Mouse (Mus musculus) heart, postnatal 0 days (tissue): Measurements from ENCODE around the gene Dcdc2b. TPM values are rescaled to one million over a fixed set of nuclear protein-coding genes. Genes with fewer than 3 reads are reported as not detected.

Experiments used
- ATAC-seq: fragments of 200-750 bp; cut with Nextera tagmentation; 2 replicates; pipeline ENCODE4 v1.8.0; 2017; ENCODE audit warnings: low read depth, moderate number of reproducible peaks, moderate library complexity; ENCODE audit not compliant: insufficient read depth
- DNase-seq: peaks from one replicate; pipeline ENCODE4 v3.0.0-alpha.2; 2016; ENCODE audit warnings: low spot score
- H3K27ac ChIP-seq: fragments of 300-500 bp; sonication (generic); 2 replicates; pipeline ENCODE4 v1.5.1; 2014; ENCODE audit warnings: low read depth, mild to moderate bottlenecking
- H3K27me3 ChIP-seq: fragments of 300-500 bp; sonication (generic); 2 replicates; pipeline ENCODE4 v1.6.1; 2014; ENCODE audit warnings: low read length, mixed read lengths; ENCODE audit not compliant: control insufficient read depth, insufficient read depth
- H3K36me3 ChIP-seq: fragments of 300-500 bp; sonication (generic); replicated peaks from 2 replicates; pipeline ENCODE4 v1.6.1; 2014; ENCODE audit warnings: low read length, mixed read lengths; ENCODE audit not compliant: control insufficient read depth, insufficient read depth
- H3K4me1 ChIP-seq: fragments of 300-500 bp; sonication (generic); 2 replicates; pipeline ENCODE4 v1.6.1; 2014; ENCODE audit warnings: antibody characterized with exemption; ENCODE audit not compliant: control insufficient read depth, insufficient read depth
- H3K4me2 ChIP-seq: fragments of 300-500 bp; sonication (generic); 2 replicates; pipeline ENCODE4 v1.6.1; 2014; ENCODE audit warnings: low read depth, mild to moderate bottlenecking, low read length, moderate library complexity
- H3K4me3 ChIP-seq: fragments of 300-500 bp; sonication (generic); 2 replicates; pipeline ENCODE4 v1.5.1; 2014; ENCODE audit warnings: low read depth, low read length
- H3K9ac ChIP-seq: fragments of 300-500 bp; sonication (generic); replicated peaks from 2 replicates; pipeline ENCODE4 v1.6.1; 2014; ENCODE audit warnings: low read depth, low read length, mixed read lengths
- H3K9me3 ChIP-seq: fragments of 300-500 bp; sonication (generic); replicated peaks from 2 replicates; pipeline ENCODE4 v1.6.1; 2016; ENCODE audit warnings: low read length; ENCODE audit not compliant: control insufficient read depth
- CTCF ChIP-seq: IDR thresholded peaks from 2 replicates; pipeline ENCODE4 v1.5.1; 2016; ENCODE audit warnings: antibody characterized with exemption, control low read depth, low read depth
- EP300 ChIP-seq: IDR thresholded peaks from 2 replicates; pipeline ENCODE4 v1.6.1; 2016; ENCODE audit warnings: antibody characterized with exemption, low read depth
- WGBS: fragments of 180-500 bp; shearing (Covaris S2); extraction: QIAGEN DNeasy Blood & Tissue Kit; methylation state at CpG from one replicate; pipeline ENCODE4 v1.1.7; 2014; 5-methylcytosine and 5-hydroxymethylcytosine counted together
- polyA plus RNA-seq: library from polyadenylated mRNA; unstranded; fragments of >200 nt; fragmentation: Nextera tagmentation; extraction: Ambion mirVana; gene quantifications from 2 replicates; pipeline ENCODE4 v1.2.1, GENCODE M21; 2015
- total RNA-seq: library from RNA; depleted of rRNA; stranded (reverse); fragments of >200 nt; gene quantifications from 2 replicates; pipeline ENCODE4 v1.2.3, GENCODE M21; 2014; ENCODE audit warnings: low replicate concordance

Dcdc2b gene
- total and polyA plus RNA-seq, 2 experiments from 2014 or later, result 1.5 to 9.8 TPM

DNA sequence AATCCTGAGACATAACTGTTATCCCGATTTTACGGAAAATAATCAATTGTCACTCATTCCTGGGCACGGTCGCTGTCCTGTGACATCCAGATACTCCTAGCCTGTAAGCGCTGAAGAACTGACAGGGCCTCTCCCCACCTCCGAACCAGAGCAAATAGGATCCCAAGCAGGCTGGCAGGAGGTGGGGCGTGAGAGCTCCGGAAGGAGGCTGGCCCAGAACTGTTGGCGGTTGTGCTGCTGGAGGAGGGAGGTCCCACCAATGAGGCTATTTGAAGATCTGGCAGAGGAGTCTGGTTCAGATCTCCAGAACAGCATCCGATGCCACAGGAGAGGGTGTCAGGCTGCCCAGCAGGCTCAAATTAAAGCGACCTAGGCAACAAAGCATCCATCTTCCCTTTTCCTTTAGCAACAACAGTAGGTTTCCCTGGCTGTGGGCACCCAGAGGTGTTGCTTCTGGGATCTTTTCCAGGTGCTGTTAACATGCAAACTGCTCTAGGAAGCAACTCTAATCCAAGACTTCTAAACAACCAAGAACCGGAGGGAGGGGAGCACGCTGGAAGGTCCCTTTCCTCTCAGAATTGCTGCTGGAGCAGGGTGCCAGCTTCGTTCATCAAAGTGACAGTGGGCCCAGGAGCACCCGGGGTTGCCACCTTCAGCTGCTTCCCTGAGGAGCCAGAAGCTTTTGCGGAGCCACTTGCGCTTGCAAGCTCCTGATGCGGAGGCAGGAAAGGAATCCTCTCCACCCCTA lies 10.4 kb upstream of the Dcdc2b start:
- no peaks in the 10 kb centered on the region for H3K27me3 ChIP-seq
- peaks cover 43% of the 10 kb centered on the region for H3K36me3 ChIP-seq
- peaks cover 30% of the 10 kb centered on the region for H3K4me1 ChIP-seq
- ATAC-seq, result peak; percentile 92
- TF ChIP-seq EP300 (0 out of 2 replicates have a peak, but pooled peaks have one; percentile 8), CTCF (no peak)
- H3K4me2 ChIP-seq, result peak overlapping the region; percentile 84
- peak overlapping the region; percentile 71 for H3K9ac ChIP-seq
- WGBS, result 2% methylated on average over 18 of the region's 18 CpGs
- H3K27ac ChIP-seq, result peak overlapping the region; percentile 89
- no peaks in the 10 kb centered on the region for H3K9me3 ChIP-seq
- peak overlapping the region; percentile 65 for H3K4me3 ChIP-seq
- DNase-seq, result peak; percentile 96

DNA sequence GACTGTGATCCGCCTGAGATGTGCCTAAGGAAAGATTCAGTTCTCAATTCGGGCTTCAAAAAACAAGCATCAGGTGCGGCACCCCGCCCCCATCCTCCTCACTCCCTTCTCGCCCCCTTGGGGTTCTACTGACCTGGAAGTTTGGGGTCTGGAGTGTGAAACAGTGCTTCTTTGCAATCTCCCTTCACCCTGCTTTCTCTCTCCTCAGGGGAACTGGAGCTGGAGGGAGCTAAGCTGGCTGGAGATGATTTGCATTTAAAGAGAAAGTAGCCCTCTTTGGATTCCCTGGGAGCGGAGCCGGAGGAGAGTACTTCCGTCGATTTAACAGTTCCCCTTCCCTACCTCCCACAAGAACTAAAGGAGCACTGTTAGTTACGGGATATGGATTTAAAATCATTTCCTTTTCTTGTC lies 9.6 kb upstream of the Dcdc2b start, which contains the start of gene Ccdc28b:
Gene Ccdc28b, minus strand, starts transcription at position 267 of the 411 bp plus-strand sequence.
- TF ChIP-seq CTCF, result no peak
- 0 out of 2 replicates have a peak, but pooled peaks have one; percentile 13 for TF ChIP-seq EP300
- peak within 1 kb of the TSS; percentile 71 for H3K9ac ChIP-seq
- peaks cover 30% of the 10 kb centered on the region for H3K4me1 ChIP-seq
- no peaks in the 10 kb centered on the region for H3K27me3 ChIP-seq
- peaks cover 35% of the 10 kb centered on the region for H3K36me3 ChIP-seq
- ATAC-seq (peak; percentile 30), DNase-seq (peak; percentile 74)
- 1% methylated on average over 10 of the region's 10 CpGs for WGBS
- H3K4me3 ChIP-seq, result peak within 1 kb of the TSS; percentile 65
- H3K9me3 ChIP-seq, result no peaks in the 10 kb centered on the region
- peak within 1 kb of the TSS; percentile 89 for H3K27ac ChIP-seq
- peak within 1 kb of the TSS; percentile 84 for H3K4me2 ChIP-seq

DNA sequence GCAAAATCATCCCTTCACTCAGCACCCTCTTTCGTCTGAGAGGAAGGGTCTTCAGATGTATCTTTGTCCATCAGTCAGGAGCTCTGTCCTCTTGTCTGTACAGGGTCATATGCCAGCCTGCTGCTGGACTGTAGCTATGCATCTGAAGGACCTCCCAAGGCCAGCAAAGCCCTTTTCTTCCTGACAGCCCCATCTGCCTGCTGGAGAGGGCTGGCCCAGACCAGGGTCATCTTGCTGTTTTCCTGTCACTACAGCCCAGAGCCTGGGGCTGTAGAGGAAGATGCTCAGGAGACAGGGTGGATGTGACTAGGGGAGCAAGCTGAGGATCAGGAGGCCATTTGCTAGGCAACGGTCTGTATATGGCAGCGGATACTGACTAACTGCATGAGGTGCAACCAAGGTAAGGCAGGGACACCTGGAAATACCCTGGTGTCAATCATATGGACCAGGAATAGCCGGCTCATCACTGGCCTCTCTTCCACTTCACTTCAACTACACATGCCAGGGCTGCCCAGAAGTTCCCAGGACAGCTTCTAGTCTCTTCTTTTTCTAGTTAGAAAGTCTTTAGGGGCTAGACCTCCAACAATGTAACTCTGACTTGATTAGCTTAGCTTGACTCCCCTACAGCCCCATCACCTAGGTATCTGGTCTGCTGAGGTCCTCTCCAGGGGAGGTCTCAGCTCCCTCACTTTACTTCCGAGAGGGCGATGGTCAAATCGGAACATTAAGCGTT lies 8.9 kb upstream of the Dcdc2b start:
- TF ChIP-seq EP300, result no peak
- peaks cover 28% of the 10 kb centered on the region for H3K36me3 ChIP-seq
- peaks cover 37% of the 10 kb centered on the region for H3K4me1 ChIP-seq
- ATAC-seq, result no peak
- no peaks in the 10 kb centered on the region for H3K9me3 ChIP-seq
- peak overlapping the region; percentile 89 for H3K27ac ChIP-seq
- H3K27me3 ChIP-seq, result no peaks in the 10 kb centered on the region
- 14% methylated on average over 8 of the region's 8 CpGs for WGBS
- H3K4me2 ChIP-seq, result peak overlapping the region; percentile 84
- peak overlapping the region; percentile 71 for H3K9ac ChIP-seq
- H3K4me3 ChIP-seq, result peak overlapping the region; percentile 65
- no peak for DNase-seq

DNA sequence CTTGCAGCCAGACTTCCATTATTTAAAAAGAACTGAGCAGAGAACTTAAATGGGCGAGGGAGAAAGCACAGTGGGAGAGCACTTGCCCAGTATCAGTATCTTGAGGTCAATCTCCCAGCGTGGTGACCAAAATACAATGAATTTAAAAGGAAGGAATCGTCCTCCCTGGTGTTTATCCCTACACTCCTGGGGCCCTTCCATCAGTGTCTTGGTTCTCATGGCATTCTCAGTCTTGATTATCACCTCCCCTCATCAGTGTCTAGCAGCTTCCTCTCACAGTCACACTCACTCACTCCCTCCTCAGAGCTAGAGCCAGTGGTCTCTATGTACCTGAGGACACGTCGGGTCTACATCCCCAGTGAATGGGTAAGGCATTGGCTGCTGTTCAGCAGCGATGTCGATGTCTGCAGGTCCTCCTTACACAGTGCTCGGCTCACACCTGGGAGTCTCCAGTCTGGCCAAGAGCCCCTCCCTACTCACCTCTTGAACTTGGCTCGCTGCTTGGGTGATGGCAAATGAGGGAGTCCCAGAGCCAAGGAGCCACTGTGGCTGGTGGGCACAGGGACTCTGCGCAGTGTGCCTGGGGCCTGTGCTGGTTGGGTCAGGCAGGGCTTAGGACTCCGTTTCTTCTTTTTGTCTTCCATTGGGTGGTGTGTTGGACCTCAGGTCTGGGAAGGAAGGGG lies 8.2 kb upstream of the Dcdc2b start:
- 66% methylated on average over 11 of the region's 11 CpGs for WGBS
- Histone ChIP-seq H3K27ac (peak overlapping the region; percentile 89), H3K4me3 (peak overlapping the region; percentile 65)

DNA sequence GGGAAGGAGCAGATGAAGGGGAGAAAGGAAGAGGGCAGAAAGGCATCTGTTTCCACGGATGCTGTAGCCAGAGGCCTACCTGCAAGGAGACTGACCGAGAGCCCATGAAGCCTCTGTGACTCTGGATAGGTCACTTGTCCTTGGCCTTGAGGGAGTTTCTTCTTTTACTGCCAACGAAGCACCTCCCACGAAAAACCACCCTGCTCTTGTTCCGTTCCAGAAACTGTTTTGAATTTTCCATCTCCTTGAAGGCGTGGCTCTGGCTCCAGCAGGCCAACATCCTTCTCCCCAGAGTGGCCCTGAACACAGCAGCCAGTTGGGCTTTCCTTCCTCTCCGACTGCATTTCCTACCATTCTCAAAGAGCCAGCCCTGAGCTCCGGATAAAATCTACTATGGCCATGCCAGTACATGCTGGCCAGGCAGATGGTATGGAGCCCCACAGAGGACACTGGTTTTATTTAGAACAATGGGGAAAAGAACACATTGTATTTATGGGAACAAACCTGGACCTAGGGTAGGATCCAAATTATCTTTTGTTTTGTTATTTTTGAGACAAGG lies 7.3 kb upstream of the Dcdc2b start:
- 54% methylated on average over 8 of the region's 8 CpGs for WGBS
- no peaks in the 10 kb centered on the region for H3K27me3 ChIP-seq
- peaks cover 24% of the 10 kb centered on the region for H3K36me3 ChIP-seq
- no peak for ATAC-seq
- no peak overlapping the region for H3K9ac ChIP-seq
- peaks cover 38% of the 10 kb centered on the region for H3K4me1 ChIP-seq
- peak overlapping the region; percentile 65 for H3K27ac ChIP-seq
- no peaks in the 10 kb centered on the region for H3K9me3 ChIP-seq
- TF ChIP-seq EP300, result peak; percentile 25; the same call in 1 of the 2 replicates
- TF ChIP-seq CTCF, result no peak
- H3K4me3 ChIP-seq, result peak overlapping the region; percentile 20
- peak overlapping the region; percentile 84 for H3K4me2 ChIP-seq
- peak; percentile 72 for DNase-seq

More for the DNA sequence above, 8.2 kb upstream of the Dcdc2b start:
- Histone ChIP-seq H3K4me2 (peak overlapping the region; percentile 84), H3K4me1 (peaks cover 38% of the 10 kb centered on the region), H3K9ac (peak overlapping the region; percentile 71), H3K36me3 (peaks cover 26% of the 10 kb centered on the region), H3K27me3 (no peaks in the 10 kb centered on the region), H3K9me3 (no peaks in the 10 kb centered on the region)
- TF ChIP-seq EP300 (no peak), CTCF (no peak)
- DNase-seq (no peak), ATAC-seq (no peak)
